Mouse (Mus musculus): ENCODE data around the gene Ptgfrn. TPM values are rescaled to one million over a fixed set of nuclear protein-coding genes. Genes with fewer than 3 reads are reported as not detected.

The Ptgfrn gene
- 31.0 TPM for polyA plus RNA-seq (2014; fragmentation: Illumina TruSeq; extraction: RNeasy Lipid Tissue Mini Kit (QIAGEN cat#74804))

GRCm38 (mm10) chr3:101110043-101110837 lies at the start of gene Ptgfrn:
Ptgfrn (minus strand) TSS chr3:101110278.

GRCm38 (mm10) chr3:101029339-101029738 lies 80.7 kb downstream of the Ptgfrn start, which contains the start of gene Cd101:
Cd101 (minus strand) TSS chr3:101029556.

Other genes with a start within 250 kb of the Ptgfrn start
- gene Trim45, start 188.1 kb downstream of the Ptgfrn start, polyA plus RNA-seq (2014; fragmentation: Illumina TruSeq; extraction: RNeasy Lipid Tissue Mini Kit (QIAGEN cat#74804)): 1.3 TPM
- 7.1 TPM for gene Ttf2, start 140.6 kb downstream of the Ptgfrn start, polyA plus RNA-seq (2014; fragmentation: Illumina TruSeq; extraction: RNeasy Lipid Tissue Mini Kit (QIAGEN cat#74804))
- not detected for gene Cd101, start 80.7 kb downstream of the Ptgfrn start, polyA plus RNA-seq (2014; fragmentation: Illumina TruSeq; extraction: RNeasy Lipid Tissue Mini Kit (QIAGEN cat#74804))
- not detected for gene Cd2, start 177.7 kb upstream of the Ptgfrn start, polyA plus RNA-seq (2014; fragmentation: Illumina TruSeq; extraction: RNeasy Lipid Tissue Mini Kit (QIAGEN cat#74804))